Mouse (Mus musculus): Measurements from ENCODE around the gene Arhgef16. TPM values are rescaled to one million over a fixed set of nuclear protein-coding genes. Genes with fewer than 3 reads are reported as not detected.

Gene Arhgef16
- polyA plus RNA-seq (2015; fragmentation: Nextera tagmentation; extraction: Ambion mirVana) = 2.3 and 2.5 TPM in 2 replicates

- 18% methylated on average over 7 of the region's 7 CpGs for WGBS
- H3K9ac ChIP-seq = peak within 1 kb of the TSS; percentile 50; the same call in 1 of the 2 replicates
- H3K27me3 ChIP-seq (replicated peaks) = peaks cover 53% of the 10 kb centered on the region
- no peak within 1 kb of the TSS for H3K4me2 ChIP-seq
- no peak within 1 kb of the TSS for H3K4me3 ChIP-seq
- no peaks in the 10 kb centered on the region for H3K36me3 ChIP-seq
- H3K27ac ChIP-seq (replicated peaks) = no peak within 1 kb of the TSS
- H3K9me3 ChIP-seq = 0 out of 2 replicates have a peak, but pooled peaks cover 4% of the 10 kb centered on the region
- ATAC-seq (ENCODE audit: extremely low read depth, insufficient number of reproducible peaks, low FRiP score, low TSS enrichment) = no peak
- H3K4me1 ChIP-seq = peaks cover 17% of the 10 kb centered on the region
Measured at GRCm38 (mm10) chr4:154301466-154301881, at the start of gene Arhgef16. Arhgef16 (minus strand) TSS chr4:154301676.

GRCm38 (mm10) chr4:154348197-154348786 is 46.8 kb upstream of the Arhgef16 start:
- no peak overlapping the region for H3K4me3 ChIP-seq
- peaks cover 22% of the 10 kb centered on the region for H3K27me3 ChIP-seq (replicated peaks)
- H3K4me1 ChIP-seq = peaks cover 35% of the 10 kb centered on the region
- no peak for ATAC-seq (ENCODE audit: extremely low read depth, insufficient number of reproducible peaks, low FRiP score, low TSS enrichment)
- no peaks in the 10 kb centered on the region for H3K9me3 ChIP-seq
- H3K27ac ChIP-seq (replicated peaks) = no peak overlapping the region
- H3K9ac ChIP-seq = no peak overlapping the region
- WGBS = 50% methylated on average over 11 of the region's 11 CpGs
- H3K36me3 ChIP-seq = peaks cover 10% of the 10 kb centered on the region
- H3K4me2 ChIP-seq = no peak overlapping the region

GRCm38 (mm10) chr4:154346731-154347522 is 45.5 kb upstream of the Arhgef16 start:
- H3K4me2 ChIP-seq = no peak overlapping the region
- no peak overlapping the region for H3K4me3 ChIP-seq
- H3K9me3 ChIP-seq = 0 out of 2 replicates have a peak, but pooled peaks cover 2% of the 10 kb centered on the region
- H3K4me1 ChIP-seq = peaks cover 22% of the 10 kb centered on the region
- 60% methylated on average over 19 of the region's 19 CpGs for WGBS
- peaks cover 16% of the 10 kb centered on the region for H3K27me3 ChIP-seq (replicated peaks)
- no peak overlapping the region for H3K9ac ChIP-seq
- H3K36me3 ChIP-seq = peaks cover 23% of the 10 kb centered on the region
- no peak overlapping the region for H3K27ac ChIP-seq (replicated peaks)
- ATAC-seq (ENCODE audit: extremely low read depth, insufficient number of reproducible peaks, low FRiP score, low TSS enrichment) = no peak

- no peak overlapping the region for H3K4me2 ChIP-seq
- H3K9ac ChIP-seq = peak overlapping the region; percentile 25; the same call in 1 of the 2 replicates
- peaks cover 61% of the 10 kb centered on the region for H3K27me3 ChIP-seq (replicated peaks)
- no peak overlapping the region for H3K4me3 ChIP-seq
- WGBS = 39% methylated on average over 10 of the region's 10 CpGs
- H3K27ac ChIP-seq (replicated peaks) = peak overlapping the region; percentile 72
- no peak for ATAC-seq (ENCODE audit: extremely low read depth, insufficient number of reproducible peaks, low FRiP score, low TSS enrichment)
- H3K9me3 ChIP-seq = no peaks in the 10 kb centered on the region
- H3K4me1 ChIP-seq = peaks cover 39% of the 10 kb centered on the region
- H3K36me3 ChIP-seq = peaks cover 23% of the 10 kb centered on the region
Measured at GRCm38 (mm10) chr4:154336650-154337049, 35.2 kb upstream of the Arhgef16 start.

GRCm38 (mm10) chr4:154335761-154336160 is 34.3 kb upstream of the Arhgef16 start, which contains the start of gene B230104I21Rik:
B230104I21Rik (plus strand) TSS chr4:154336127.
- H3K4me1 ChIP-seq = peaks cover 48% of the 10 kb centered on the region
- H3K4me2 ChIP-seq = peak within 1 kb of the TSS; percentile 57

GRCm38 (mm10) chr4:154334699-154335402 is 33.4 kb upstream of the Arhgef16 start:
- Histone ChIP-seq H3K4me1 (peaks cover 56% of the 10 kb centered on the region), H3K27me3 (replicated peaks) (peaks cover 53% of the 10 kb centered on the region), H3K9ac (peak overlapping the region; percentile 52), H3K36me3 (peaks cover 10% of the 10 kb centered on the region; the same call in 1 of the 2 replicates), H3K4me3 (peak overlapping the region; percentile 34), H3K4me2 (peak overlapping the region; percentile 57), H3K9me3 (no peaks in the 10 kb centered on the region), H3K27ac (replicated peaks) (no peak overlapping the region)
- ATAC-seq (ENCODE audit: extremely low read depth, insufficient number of reproducible peaks, low FRiP score, low TSS enrichment) = no peak
- WGBS = 53% methylated on average over 45 of the region's 48 CpGs

More at GRCm38 (mm10) chr4:154335761-154336160, 34.3 kb upstream of the Arhgef16 start, which contains the start of gene B230104I21Rik:
- Histone ChIP-seq H3K4me3 (peak within 1 kb of the TSS; percentile 34), H3K9ac (peak within 1 kb of the TSS; percentile 25), H3K9me3 (no peaks in the 10 kb centered on the region), H3K27ac (replicated peaks) (peak within 1 kb of the TSS; percentile 72), H3K36me3 (peaks cover 15% of the 10 kb centered on the region), H3K27me3 (replicated peaks) (peaks cover 60% of the 10 kb centered on the region)
- WGBS = 79% methylated on average over 12 of the region's 12 CpGs
- no peak for ATAC-seq (ENCODE audit: extremely low read depth, insufficient number of reproducible peaks, low FRiP score, low TSS enrichment)

- ATAC-seq (ENCODE audit: extremely low read depth, insufficient number of reproducible peaks, low FRiP score, low TSS enrichment) = no peak
- peak overlapping the region; percentile 29 for H3K9ac ChIP-seq
- H3K4me3 ChIP-seq = no peak overlapping the region
- H3K36me3 ChIP-seq = peaks cover 11% of the 10 kb centered on the region; the same call in 1 of the 2 replicates
- H3K27ac ChIP-seq (replicated peaks) = peak overlapping the region; percentile 36; the same call in 1 of the 2 replicates
- 69% methylated on average over 8 of the region's 8 CpGs for WGBS
- H3K27me3 ChIP-seq (replicated peaks) = peaks cover 43% of the 10 kb centered on the region
- H3K4me1 ChIP-seq = peaks cover 68% of the 10 kb centered on the region
- no peak overlapping the region for H3K4me2 ChIP-seq
- no peaks in the 10 kb centered on the region for H3K9me3 ChIP-seq
Measured at GRCm38 (mm10) chr4:154333300-154333699, 31.8 kb upstream of the Arhgef16 start.

- no peak for ATAC-seq (ENCODE audit: extremely low read depth, insufficient number of reproducible peaks, low FRiP score, low TSS enrichment)
- no peak overlapping the region for H3K4me3 ChIP-seq
- peaks cover 49% of the 10 kb centered on the region for H3K27me3 ChIP-seq (replicated peaks)
- no peaks in the 10 kb centered on the region for H3K9me3 ChIP-seq
- 57% methylated on average over 12 of the region's 12 CpGs for WGBS
- peaks cover 57% of the 10 kb centered on the region for H3K4me1 ChIP-seq
- H3K27ac ChIP-seq (replicated peaks) = peak overlapping the region; percentile 97
- H3K9ac ChIP-seq = peak overlapping the region; percentile 73
- H3K36me3 ChIP-seq = peaks cover 18% of the 10 kb centered on the region
- no peak overlapping the region for H3K4me2 ChIP-seq
Measured at GRCm38 (mm10) chr4:154331271-154331670, 29.8 kb upstream of the Arhgef16 start.

- peak overlapping the region; percentile 97 for H3K27ac ChIP-seq (replicated peaks)
Measured at GRCm38 (mm10) chr4:154330001-154330400, 28.5 kb upstream of the Arhgef16 start.

GRCm38 (mm10) chr4:154328836-154329235 is 27.4 kb upstream of the Arhgef16 start:
- Histone ChIP-seq H3K4me3 (no peak overlapping the region), H3K4me2 (no peak overlapping the region), H3K27ac (replicated peaks) (peak overlapping the region; percentile 97), H3K36me3 (peaks cover 16% of the 10 kb centered on the region), H3K4me1 (peaks cover 53% of the 10 kb centered on the region), H3K9me3 (no peaks in the 10 kb centered on the region), H3K9ac (peak overlapping the region; percentile 51), H3K27me3 (replicated peaks) (peaks cover 38% of the 10 kb centered on the region)
- WGBS = 9% methylated on average over 6 of the region's 6 CpGs
- no peak; the same call in 1 of the 2 replicates for ATAC-seq (ENCODE audit: extremely low read depth, insufficient number of reproducible peaks, low FRiP score, low TSS enrichment)

More at GRCm38 (mm10) chr4:154330001-154330400, 28.5 kb upstream of the Arhgef16 start:
- Histone ChIP-seq H3K4me3 (no peak overlapping the region), H3K9me3 (no peaks in the 10 kb centered on the region), H3K4me2 (no peak overlapping the region), H3K36me3 (peaks cover 18% of the 10 kb centered on the region), H3K4me1 (peaks cover 61% of the 10 kb centered on the region), H3K9ac (peak overlapping the region; percentile 73), H3K27me3 (replicated peaks) (peaks cover 42% of the 10 kb centered on the region)
- WGBS = 56% methylated on average over 7 of the region's 7 CpGs
- peak; percentile 56; the same call in 1 of the 2 replicates for ATAC-seq (ENCODE audit: extremely low read depth, insufficient number of reproducible peaks, low FRiP score, low TSS enrichment)
